Mouse (Mus musculus) testis, adult 2 months (tissue): ENCODE data around the gene Zmiz2.

Experiments used
- CTCF ChIP-seq: fragments of 200-500 bp; IDR thresholded peaks from 2 replicates; pipeline ENCODE4 v1.5.1; 2012; ENCODE audit warnings: low read depth, mild to moderate bottlenecking, inconsistent platforms, low read length, moderate library complexity; ENCODE audit not compliant: control insufficient read depth, insufficient read depth, insufficient replicate concordance
- POLR2A ChIP-seq: fragments of 200-500 bp; IDR thresholded peaks from 2 replicates; pipeline ENCODE4 v1.6.1; 2012; ENCODE audit warnings: low read depth, mild to moderate bottlenecking, inconsistent platforms, low read length, moderate library complexity; ENCODE audit not compliant: control insufficient read depth

GRCm38 (mm10) chr11:6355106-6355505, 33.8 kb upstream of the Zmiz2 start:
- TF ChIP-seq POLR2A (no peak), CTCF (no peak)
